Mouse (Mus musculus): Measurements from ENCODE around the gene Pou2af1. TPM values are rescaled to one million over a fixed set of nuclear protein-coding genes. Genes with fewer than 3 reads are reported as not detected.

Pou2af1 gene
- polyA plus RNA-seq, 1 experiment from 2014 or later = not detected

DNA sequence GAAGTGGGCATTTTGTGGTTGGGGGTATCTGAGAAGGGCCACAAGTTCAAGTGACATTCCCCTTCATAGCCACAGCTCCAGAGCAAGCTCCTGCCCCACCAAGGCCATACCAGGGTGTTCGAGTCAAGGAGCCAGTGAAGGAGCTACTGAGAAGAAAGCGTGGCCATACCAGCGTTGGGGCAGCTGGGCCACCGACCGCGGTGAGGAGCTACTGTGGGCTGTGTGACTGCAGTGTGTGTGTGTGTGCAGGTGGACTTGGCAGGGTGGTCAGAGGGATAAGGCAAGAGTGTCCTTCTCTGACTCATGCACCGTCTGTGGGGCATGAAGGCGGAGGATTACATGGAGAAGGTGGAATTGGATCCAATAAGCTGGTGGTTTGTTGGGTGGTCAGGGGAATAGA is 18.7 kb downstream of the Pou2af1 start:
- H3K27me3 ChIP-seq (ENCODE audit: control insufficient read depth, insufficient read depth, low read length) = no peaks in the 10 kb centered on the region
- no peak for DNase-seq (ENCODE audit: low spot score)
- no peak overlapping the region for H3K4me2 ChIP-seq (ENCODE audit: low read depth, low read length)
- H3K36me3 ChIP-seq (replicated peaks; ENCODE audit: control insufficient read depth, insufficient read depth, low read depth, low read length) = no peaks in the 10 kb centered on the region
- H3K9me3 ChIP-seq (replicated peaks; ENCODE audit: control insufficient read depth, low read length) = no peaks in the 10 kb centered on the region
- H3K9ac ChIP-seq (replicated peaks; ENCODE audit: low read length) = no peak overlapping the region
- 94% methylated on average over 8 of the region's 8 CpGs for WGBS
- no peak for ATAC-seq (replicated peaks; ENCODE audit: insufficient number of reproducible peaks, low FRiP score, low TSS enrichment, low read depth)
- no peak overlapping the region for H3K27ac ChIP-seq (replicated peaks; ENCODE audit: low read depth, low read length)
- H3K4me1 ChIP-seq (ENCODE audit: control insufficient read depth, insufficient read depth, low read length) = no peaks in the 10 kb centered on the region
- no peak overlapping the region for H3K4me3 ChIP-seq (ENCODE audit: low read depth, low read length)

DNA sequence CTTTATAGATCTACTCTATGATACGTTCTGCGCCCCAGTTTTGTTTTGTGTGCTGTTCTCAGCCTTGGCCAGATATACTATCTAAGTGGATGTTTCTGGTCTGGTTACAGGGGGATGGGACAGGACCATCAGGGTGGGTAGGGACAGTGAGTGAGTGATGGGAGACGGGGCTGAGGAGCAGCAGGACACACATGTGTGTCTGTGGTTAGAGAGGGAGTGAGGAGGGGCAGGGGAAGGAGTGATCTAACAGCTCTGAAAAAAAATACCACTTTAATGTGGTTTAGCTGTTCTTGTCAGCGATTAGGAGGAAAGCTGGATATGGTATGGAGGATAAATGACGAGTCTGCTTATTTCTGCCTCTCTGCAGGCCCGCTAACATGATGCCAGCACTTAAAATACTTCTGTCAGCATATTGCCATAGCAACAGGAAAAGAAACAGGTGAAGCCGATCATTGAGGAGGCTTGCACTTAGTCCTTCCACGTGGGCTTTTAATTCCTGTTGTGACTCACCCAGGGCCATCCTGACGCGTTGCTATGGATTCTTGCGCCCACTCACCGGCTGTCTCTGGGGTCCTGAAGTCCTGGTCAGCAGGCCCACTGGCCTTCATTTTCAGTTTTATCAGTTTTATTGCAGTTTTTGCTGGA is 25.4 kb downstream of the Pou2af1 start:
- DNase-seq (ENCODE audit: low spot score) (no peak), ATAC-seq (replicated peaks; ENCODE audit: insufficient number of reproducible peaks, low FRiP score, low TSS enrichment, low read depth) (no peak)
- H3K27ac ChIP-seq (replicated peaks; ENCODE audit: low read depth, low read length) = no peak overlapping the region
- no peaks in the 10 kb centered on the region for H3K36me3 ChIP-seq (replicated peaks; ENCODE audit: control insufficient read depth, insufficient read depth, low read depth, low read length)
- H3K4me1 ChIP-seq (ENCODE audit: control insufficient read depth, insufficient read depth, low read length) = no peaks in the 10 kb centered on the region
- H3K9me3 ChIP-seq (replicated peaks; ENCODE audit: control insufficient read depth, low read length) = no peaks in the 10 kb centered on the region
- H3K27me3 ChIP-seq (ENCODE audit: control insufficient read depth, insufficient read depth, low read length) = no peaks in the 10 kb centered on the region
- H3K4me2 ChIP-seq (ENCODE audit: low read depth, low read length) = no peak overlapping the region
- WGBS = 71% methylated on average over 12 of the region's 12 CpGs
- H3K9ac ChIP-seq (replicated peaks; ENCODE audit: low read length) = no peak overlapping the region
- H3K4me3 ChIP-seq (ENCODE audit: low read depth, low read length) = no peak overlapping the region

DNA sequence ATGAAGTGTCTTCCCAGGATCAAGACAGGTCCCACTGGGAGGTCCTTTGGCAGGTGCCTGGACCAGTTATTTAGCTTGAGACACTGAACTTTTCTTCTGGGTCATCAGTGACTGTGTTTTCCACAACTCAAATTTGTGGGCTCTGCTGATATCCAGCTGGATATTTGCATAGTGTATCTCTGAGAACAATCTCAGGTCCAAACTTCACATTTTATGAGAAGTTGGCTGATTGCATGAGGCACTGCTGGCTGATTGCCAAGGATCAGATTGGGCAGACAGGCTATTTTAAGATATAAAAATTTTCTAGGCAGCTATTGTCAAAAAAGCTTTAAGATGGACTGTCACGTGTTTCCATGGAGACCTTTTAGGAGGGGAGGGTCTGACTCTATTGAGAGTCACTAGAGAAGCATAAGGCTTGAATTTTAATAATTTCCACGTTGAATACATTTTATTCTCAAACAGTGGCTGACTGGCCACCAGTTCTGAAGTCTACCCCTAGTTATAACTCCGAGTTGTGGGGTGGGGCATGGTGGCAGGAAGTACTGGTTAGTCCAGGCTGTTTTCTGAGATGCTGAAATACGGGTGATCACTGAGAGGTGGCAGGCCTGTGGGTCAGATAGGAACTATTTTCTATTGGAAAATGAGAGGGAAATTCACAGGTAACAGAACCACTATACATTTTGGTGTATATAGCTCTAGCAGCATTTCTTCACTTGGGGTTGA is 43.4 kb downstream of the Pou2af1 start:
- H3K4me2 ChIP-seq (ENCODE audit: low read depth, low read length) = no peak overlapping the region
- ATAC-seq (replicated peaks; ENCODE audit: insufficient number of reproducible peaks, low FRiP score, low TSS enrichment, low read depth) = no peak
- no peaks in the 10 kb centered on the region for H3K27me3 ChIP-seq (ENCODE audit: control insufficient read depth, insufficient read depth, low read length)
- no peak overlapping the region for H3K4me3 ChIP-seq (ENCODE audit: low read depth, low read length)
- WGBS = 74% methylated on average over 4 of the region's 4 CpGs
- H3K36me3 ChIP-seq (replicated peaks; ENCODE audit: control insufficient read depth, insufficient read depth, low read depth, low read length) = no peaks in the 10 kb centered on the region
- no peaks in the 10 kb centered on the region for H3K9me3 ChIP-seq (replicated peaks; ENCODE audit: control insufficient read depth, low read length)
- H3K27ac ChIP-seq (replicated peaks; ENCODE audit: low read depth, low read length) = no peak overlapping the region
- H3K4me1 ChIP-seq (ENCODE audit: control insufficient read depth, insufficient read depth, low read length) = no peaks in the 10 kb centered on the region
- DNase-seq (ENCODE audit: low spot score) = no peak
- no peak overlapping the region for H3K9ac ChIP-seq (replicated peaks; ENCODE audit: low read length)

DNA sequence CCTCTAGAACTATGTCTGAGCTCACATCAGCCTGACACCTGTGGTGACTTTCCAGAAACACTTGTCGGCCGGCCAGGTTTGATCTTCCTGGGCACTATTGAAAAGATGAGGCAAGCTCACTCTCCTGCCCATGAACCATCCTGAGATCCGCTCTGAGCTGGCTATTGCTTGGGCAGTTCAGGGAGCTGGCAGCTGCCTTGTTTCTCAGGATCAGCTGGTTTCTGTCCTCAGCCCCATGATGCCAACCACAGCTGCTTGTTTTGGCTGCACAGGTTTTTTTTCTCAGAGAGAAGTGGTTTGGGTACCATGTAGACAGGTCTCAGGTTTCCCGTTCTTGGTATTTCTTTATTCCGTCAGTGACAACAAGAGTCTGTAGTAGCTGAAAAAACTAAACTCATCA is 44.9 kb downstream of the Pou2af1 start:
- 85% methylated on average over 5 of the region's 5 CpGs for WGBS

DNA sequence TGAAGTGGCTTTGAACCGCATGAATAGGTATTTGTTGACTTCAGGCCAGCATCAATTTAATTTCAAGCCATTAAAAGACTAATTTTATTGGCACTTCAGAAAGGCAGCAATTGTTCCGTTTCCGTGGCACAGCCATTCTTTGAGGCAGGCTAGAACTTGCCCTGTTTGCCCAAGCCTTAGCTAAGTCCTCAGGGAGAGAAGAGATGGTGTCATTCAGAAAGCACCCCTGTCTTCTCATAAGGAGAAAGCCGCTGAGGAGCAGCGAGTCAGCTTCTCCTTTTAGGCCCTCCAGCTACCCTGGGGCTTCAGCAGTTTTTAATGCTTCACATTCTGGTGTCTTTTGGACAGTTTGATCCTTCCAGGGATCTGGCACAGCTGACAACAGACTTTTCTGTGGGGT is 55.3 kb downstream of the Pou2af1 start:
- Histone ChIP-seq H3K9ac (replicated peaks; ENCODE audit: low read length) (no peak overlapping the region), H3K27ac (replicated peaks; ENCODE audit: low read depth, low read length) (no peak overlapping the region), H3K4me2 (ENCODE audit: low read depth, low read length) (no peak overlapping the region), H3K4me1 (ENCODE audit: control insufficient read depth, insufficient read depth, low read length) (no peaks in the 10 kb centered on the region), H3K4me3 (ENCODE audit: low read depth, low read length) (no peak overlapping the region), H3K36me3 (replicated peaks; ENCODE audit: control insufficient read depth, insufficient read depth, low read depth, low read length) (no peaks in the 10 kb centered on the region), H3K27me3 (ENCODE audit: control insufficient read depth, insufficient read depth, low read length) (no peaks in the 10 kb centered on the region), H3K9me3 (replicated peaks; ENCODE audit: control insufficient read depth, low read length) (no peaks in the 10 kb centered on the region)
- DNase-seq (ENCODE audit: low spot score) (no peak), ATAC-seq (replicated peaks; ENCODE audit: insufficient number of reproducible peaks, low FRiP score, low TSS enrichment, low read depth) (no peak)
- 69% methylated on average over 5 of the region's 5 CpGs for WGBS

More for the DNA sequence above, 44.9 kb downstream of the Pou2af1 start:
- H3K4me2 ChIP-seq (ENCODE audit: low read depth, low read length) = no peak overlapping the region
- H3K9me3 ChIP-seq (replicated peaks; ENCODE audit: control insufficient read depth, low read length) = no peaks in the 10 kb centered on the region
- no peak overlapping the region for H3K27ac ChIP-seq (replicated peaks; ENCODE audit: low read depth, low read length)
- no peak for ATAC-seq (replicated peaks; ENCODE audit: insufficient number of reproducible peaks, low FRiP score, low TSS enrichment, low read depth)
- no peak overlapping the region for H3K9ac ChIP-seq (replicated peaks; ENCODE audit: low read length)
- DNase-seq (ENCODE audit: low spot score) = no peak
- H3K4me1 ChIP-seq (ENCODE audit: control insufficient read depth, insufficient read depth, low read length) = no peaks in the 10 kb centered on the region
- no peaks in the 10 kb centered on the region for H3K36me3 ChIP-seq (replicated peaks; ENCODE audit: control insufficient read depth, insufficient read depth, low read depth, low read length)
- no peak overlapping the region for H3K4me3 ChIP-seq (ENCODE audit: low read depth, low read length)
- no peaks in the 10 kb centered on the region for H3K27me3 ChIP-seq (ENCODE audit: control insufficient read depth, insufficient read depth, low read length)

DNA sequence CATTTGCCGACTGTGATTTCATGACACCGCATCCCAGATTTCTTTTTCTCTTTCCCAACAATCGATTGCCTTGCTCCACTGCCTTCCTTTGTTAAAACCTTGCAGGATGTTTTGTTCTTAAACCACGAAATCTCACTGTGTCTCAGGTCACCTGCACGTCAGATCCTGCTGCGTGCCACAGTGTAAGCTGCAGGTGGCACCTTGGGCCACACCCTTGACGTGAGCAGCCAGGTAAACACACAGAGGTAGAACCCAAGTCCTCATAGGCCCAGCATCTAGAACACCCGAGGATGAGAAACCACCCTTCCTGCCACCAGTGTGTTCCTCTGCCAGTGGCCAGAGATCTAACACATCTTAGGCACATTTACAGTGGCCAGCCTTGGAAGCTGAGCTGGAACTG is 57.6 kb downstream of the Pou2af1 start:
- 74% methylated on average over 8 of the region's 8 CpGs for WGBS

DNA sequence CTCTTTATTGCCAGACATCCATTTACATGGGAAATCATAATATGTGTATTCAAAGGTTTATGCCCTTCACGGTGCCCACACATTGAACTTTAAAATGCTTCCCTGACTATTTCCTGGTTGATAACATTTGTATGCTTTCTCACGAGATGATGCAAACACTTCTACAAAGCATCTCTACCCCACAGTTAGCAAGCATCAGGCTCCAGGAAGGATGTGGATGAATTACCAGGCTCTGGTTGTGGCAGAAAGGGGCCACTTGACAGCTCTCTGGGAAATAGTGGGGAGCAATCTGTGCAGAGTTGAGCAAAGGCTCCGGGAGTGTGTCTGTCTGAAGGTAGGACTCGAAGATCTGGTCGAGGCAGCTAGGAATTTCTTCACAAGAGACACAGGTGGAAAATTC is 58.6 kb downstream of the Pou2af1 start:
- no peak overlapping the region for H3K4me2 ChIP-seq (ENCODE audit: low read depth, low read length)
- no peaks in the 10 kb centered on the region for H3K27me3 ChIP-seq (ENCODE audit: control insufficient read depth, insufficient read depth, low read length)
- no peaks in the 10 kb centered on the region for H3K9me3 ChIP-seq (replicated peaks; ENCODE audit: control insufficient read depth, low read length)
- DNase-seq (ENCODE audit: low spot score) = no peak
- H3K36me3 ChIP-seq (replicated peaks; ENCODE audit: control insufficient read depth, insufficient read depth, low read depth, low read length) = no peaks in the 10 kb centered on the region
- H3K4me3 ChIP-seq (ENCODE audit: low read depth, low read length) = no peak overlapping the region
- no peaks in the 10 kb centered on the region for H3K4me1 ChIP-seq (ENCODE audit: control insufficient read depth, insufficient read depth, low read length)
- no peak for ATAC-seq (replicated peaks; ENCODE audit: insufficient number of reproducible peaks, low FRiP score, low TSS enrichment, low read depth)
- 77% methylated on average over 5 of the region's 5 CpGs for WGBS
- H3K27ac ChIP-seq (replicated peaks; ENCODE audit: low read depth, low read length) = no peak overlapping the region
- no peak overlapping the region for H3K9ac ChIP-seq (replicated peaks; ENCODE audit: low read length)

More for the DNA sequence above, 57.6 kb downstream of the Pou2af1 start:
- H3K27ac ChIP-seq (replicated peaks; ENCODE audit: low read depth, low read length) = no peak overlapping the region
- ATAC-seq (replicated peaks; ENCODE audit: insufficient number of reproducible peaks, low FRiP score, low TSS enrichment, low read depth) = no peak
- H3K9ac ChIP-seq (replicated peaks; ENCODE audit: low read length) = no peak overlapping the region
- no peaks in the 10 kb centered on the region for H3K9me3 ChIP-seq (replicated peaks; ENCODE audit: control insufficient read depth, low read length)
- H3K4me3 ChIP-seq (ENCODE audit: low read depth, low read length) = no peak overlapping the region
- H3K36me3 ChIP-seq (replicated peaks; ENCODE audit: control insufficient read depth, insufficient read depth, low read depth, low read length) = no peaks in the 10 kb centered on the region
- no peak for DNase-seq (ENCODE audit: low spot score)
- no peaks in the 10 kb centered on the region for H3K27me3 ChIP-seq (ENCODE audit: control insufficient read depth, insufficient read depth, low read length)
- H3K4me2 ChIP-seq (ENCODE audit: low read depth, low read length) = no peak overlapping the region
- H3K4me1 ChIP-seq (ENCODE audit: control insufficient read depth, insufficient read depth, low read length) = no peaks in the 10 kb centered on the region

DNA sequence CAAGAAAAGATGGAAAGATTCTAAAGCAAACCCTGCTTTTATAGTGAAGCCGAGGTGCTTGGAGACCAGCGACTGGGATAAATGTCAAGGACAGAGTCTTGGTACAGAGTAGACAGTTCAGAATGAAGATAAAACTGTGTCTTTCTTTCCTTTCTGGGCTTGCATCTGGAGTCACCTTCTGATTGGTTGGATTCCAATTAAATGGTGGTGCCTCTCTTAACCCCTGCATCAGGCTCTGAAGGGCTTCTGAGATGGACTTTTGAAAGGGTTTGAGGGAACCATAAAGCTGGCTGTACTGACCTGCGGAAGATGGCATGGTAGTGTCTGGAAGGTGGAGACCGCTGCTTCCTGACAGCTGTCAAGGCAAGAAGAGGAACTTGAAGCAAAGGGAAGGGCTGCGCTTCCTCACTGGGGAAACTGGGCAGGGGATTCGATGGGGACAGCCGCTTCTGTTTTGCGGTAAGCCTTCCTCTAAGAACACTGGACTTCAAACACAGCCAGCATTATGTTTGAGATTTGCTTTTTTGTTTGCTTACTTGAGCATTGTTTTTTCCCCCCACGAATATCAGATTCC is 60.2 kb downstream of the Pou2af1 start:
- no peak overlapping the region for H3K9ac ChIP-seq (replicated peaks; ENCODE audit: low read length)
- WGBS = 67% methylated on average over 9 of the region's 9 CpGs
- H3K4me3 ChIP-seq (ENCODE audit: low read depth, low read length) = no peak overlapping the region
- no peaks in the 10 kb centered on the region; the same call in 1 of the 2 replicates for H3K4me1 ChIP-seq (ENCODE audit: control insufficient read depth, insufficient read depth, low read length)
- no peak overlapping the region for H3K27ac ChIP-seq (replicated peaks; ENCODE audit: low read depth, low read length)
- H3K36me3 ChIP-seq (replicated peaks; ENCODE audit: control insufficient read depth, insufficient read depth, low read depth, low read length) = no peaks in the 10 kb centered on the region
- H3K4me2 ChIP-seq (ENCODE audit: low read depth, low read length) = no peak overlapping the region
- H3K9me3 ChIP-seq (replicated peaks; ENCODE audit: control insufficient read depth, low read length) = no peaks in the 10 kb centered on the region
- DNase-seq (ENCODE audit: low spot score) = no peak
- no peak for ATAC-seq (replicated peaks; ENCODE audit: insufficient number of reproducible peaks, low FRiP score, low TSS enrichment, low read depth)
- H3K27me3 ChIP-seq (ENCODE audit: control insufficient read depth, insufficient read depth, low read length) = no peaks in the 10 kb centered on the region

Data from embryonic facial prominence, embryonic 11.5 days (tissue).